Mouse (Mus musculus): ENCODE measurements around the gene Pih1d3. TPM values are rescaled to one million over a fixed set of nuclear protein-coding genes. Genes with fewer than 3 reads are reported as not detected.

Pih1d3 gene
- not detected in 2 replicates for total RNA-seq (2014; rRNA removed)
- polyA plus RNA-seq (2015; fragmentation: Nextera tagmentation; extraction: Ambion mirVana), result not detected in 2 replicates

DNA sequence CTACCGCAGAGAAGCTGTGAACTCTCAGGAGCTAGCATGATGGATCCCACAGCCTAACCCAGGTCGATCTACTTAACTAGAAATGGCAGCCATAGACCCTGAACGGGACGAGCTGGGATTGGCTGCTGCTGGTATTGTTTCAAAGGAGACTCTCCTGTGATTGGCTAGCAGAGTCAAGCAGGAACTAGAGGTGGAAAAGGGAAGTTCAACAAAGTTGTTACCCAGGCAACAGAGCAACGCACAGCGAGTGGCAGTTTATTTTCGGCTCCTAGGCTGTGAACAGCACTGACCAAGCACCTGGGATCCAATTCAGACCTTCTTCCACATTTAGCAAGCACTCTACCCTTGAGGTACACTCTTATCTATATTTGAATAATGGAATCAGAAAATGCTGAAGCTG lies at the start of gene Pih1d3, which contains the start of gene 4931428L18Rik:
Pih1d3 (plus strand) TSS at position 275 of the 400 bp plus-strand sequence.
4931428L18Rik (minus strand) TSS at position 121 of the 400 bp plus-strand sequence.
- DNase-seq (ENCODE audit: low spot score) (no peak), ATAC-seq (no peak)
- WGBS, result 90% methylated on average over 7 of the region's 7 CpGs
- H3K36me3 ChIP-seq (ENCODE audit: insufficient read depth, low read length), result no peaks in the 10 kb centered on the region
- no peaks in the 10 kb centered on the region for H3K9me3 ChIP-seq (ENCODE audit: low read length)
- H3K4me3 ChIP-seq (ENCODE audit: low read length), result no peak within 1 kb of the TSS
- TF ChIP-seq CTCF (IDR thresholded peaks at IDR 0.05; ENCODE audit: low read depth), result no peak
- H3K4me2 ChIP-seq (ENCODE audit: low read depth, low read length), result no peak within 1 kb of the TSS
- no peak within 1 kb of the TSS for H3K27ac ChIP-seq
- no peak within 1 kb of the TSS for H3K9ac ChIP-seq (replicated peaks; ENCODE audit: low read length)
- H3K27me3 ChIP-seq (ENCODE audit: insufficient read depth, low read length), result no peaks in the 10 kb centered on the region
- no peaks in the 10 kb centered on the region for H3K4me1 ChIP-seq (ENCODE audit: insufficient read depth, low read length)

DNA sequence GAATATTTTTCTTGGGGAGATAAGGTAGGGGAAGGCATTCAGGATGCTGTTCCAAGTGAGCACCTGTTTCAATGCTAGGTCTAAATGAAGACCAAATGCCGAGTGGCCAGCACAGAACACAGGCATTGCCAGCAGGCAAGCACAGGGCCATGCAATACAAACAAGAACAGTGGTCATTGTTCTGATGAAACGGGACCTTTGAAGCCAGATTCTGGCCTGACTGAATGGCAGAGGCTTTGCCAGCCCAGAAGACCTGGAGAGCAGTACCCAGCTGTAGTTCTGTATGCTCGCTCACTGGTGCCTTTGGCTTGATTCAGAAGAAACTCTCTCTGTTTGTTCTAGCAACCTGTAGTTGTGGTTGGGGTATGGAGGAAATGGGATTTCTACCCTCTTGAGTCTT lies 47.2 kb upstream of the Pih1d3 start:
- H3K4me2 ChIP-seq (ENCODE audit: low read depth, low read length), result no peak overlapping the region
- H3K36me3 ChIP-seq (ENCODE audit: insufficient read depth, low read length), result no peaks in the 10 kb centered on the region
- DNase-seq (ENCODE audit: low spot score) (no peak), ATAC-seq (no peak)
- H3K27me3 ChIP-seq (ENCODE audit: insufficient read depth, low read length), result no peaks in the 10 kb centered on the region
- no peak overlapping the region for H3K27ac ChIP-seq
- no peak overlapping the region for H3K4me3 ChIP-seq (ENCODE audit: low read length)
- WGBS, result 78% methylated on average over 3 of the region's 3 CpGs
- H3K4me1 ChIP-seq (ENCODE audit: insufficient read depth, low read length), result no peaks in the 10 kb centered on the region
- no peaks in the 10 kb centered on the region for H3K9me3 ChIP-seq (ENCODE audit: low read length)
- TF ChIP-seq CTCF (IDR thresholded peaks at IDR 0.05; ENCODE audit: low read depth), result no peak
- no peak overlapping the region for H3K9ac ChIP-seq (replicated peaks; ENCODE audit: low read length)

DNA sequence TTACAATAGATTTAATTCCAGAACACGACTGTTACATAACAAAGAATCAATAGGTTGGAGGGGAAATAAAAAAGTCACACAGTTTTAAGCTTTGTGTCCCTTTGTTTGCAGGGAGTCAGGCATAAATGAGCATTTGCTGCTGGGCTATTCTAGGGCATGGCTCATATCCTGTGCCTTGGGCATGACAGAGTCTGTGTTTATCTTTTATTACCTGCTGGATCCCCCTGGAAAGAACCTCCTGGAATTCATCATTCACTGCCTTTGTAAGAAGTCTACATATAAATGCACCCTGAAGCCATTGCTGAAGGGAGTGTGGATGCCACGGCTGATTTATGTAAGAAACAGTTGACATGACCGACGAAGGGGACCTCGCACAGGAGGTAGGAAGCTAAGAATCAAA lies 46.5 kb upstream of the Pih1d3 start, which contains the start of gene Lgsn:
Lgsn (plus strand) TSS at position 301 of the 400 bp plus-strand sequence.
- Histone ChIP-seq H3K27me3 (ENCODE audit: insufficient read depth, low read length) (no peaks in the 10 kb centered on the region), H3K9ac (replicated peaks; ENCODE audit: low read length) (no peak within 1 kb of the TSS), H3K9me3 (ENCODE audit: low read length) (no peaks in the 10 kb centered on the region), H3K4me2 (ENCODE audit: low read depth, low read length) (no peak within 1 kb of the TSS), H3K4me3 (ENCODE audit: low read length) (no peak within 1 kb of the TSS), H3K27ac (no peak within 1 kb of the TSS), H3K36me3 (ENCODE audit: insufficient read depth, low read length) (no peaks in the 10 kb centered on the region), H3K4me1 (ENCODE audit: insufficient read depth, low read length) (no peaks in the 10 kb centered on the region)
- 75% methylated on average over 5 of the region's 5 CpGs for WGBS
- DNase-seq (ENCODE audit: low spot score) (no peak), ATAC-seq (no peak)
- TF ChIP-seq CTCF (IDR thresholded peaks at IDR 0.05; ENCODE audit: low read depth), result no peak

DNA sequence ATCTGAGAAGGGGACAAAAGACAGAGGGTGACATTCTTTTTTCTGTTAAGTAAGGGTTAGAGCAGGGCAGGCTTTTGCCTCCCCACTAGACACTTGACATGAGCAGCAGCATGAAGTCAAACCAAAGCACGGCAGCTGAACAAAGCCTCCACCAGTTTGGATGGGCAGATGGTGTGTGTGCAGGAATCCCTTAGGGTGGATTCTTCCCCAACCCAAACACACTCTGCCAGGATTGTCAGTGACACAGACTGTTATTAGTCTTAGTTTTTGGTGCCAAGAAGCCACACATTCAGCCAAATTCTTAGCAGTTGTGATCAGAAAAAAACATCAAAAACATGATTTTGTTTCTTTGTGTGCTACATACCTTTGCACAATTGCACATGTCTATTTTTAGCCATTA lies 44.4 kb upstream of the Pih1d3 start:
- WGBS, result 10% methylated on average over 1 of the region's 1 CpGs
- peak; percentile 69; the same call in 1 of the 2 replicates for ATAC-seq
- Histone ChIP-seq H3K9me3 (ENCODE audit: low read length) (no peaks in the 10 kb centered on the region), H3K4me1 (ENCODE audit: insufficient read depth, low read length) (no peaks in the 10 kb centered on the region), H3K9ac (replicated peaks; ENCODE audit: low read length) (no peak overlapping the region), H3K4me2 (ENCODE audit: low read depth, low read length) (no peak overlapping the region), H3K4me3 (ENCODE audit: low read length) (no peak overlapping the region), H3K27me3 (ENCODE audit: insufficient read depth, low read length) (no peaks in the 10 kb centered on the region), H3K27ac (no peak overlapping the region), H3K36me3 (ENCODE audit: insufficient read depth, low read length) (no peaks in the 10 kb centered on the region)
- TF ChIP-seq CTCF (IDR thresholded peaks at IDR 0.05; ENCODE audit: low read depth), result no peak
- DNase-seq (ENCODE audit: low spot score), result peak; percentile 61

DNA sequence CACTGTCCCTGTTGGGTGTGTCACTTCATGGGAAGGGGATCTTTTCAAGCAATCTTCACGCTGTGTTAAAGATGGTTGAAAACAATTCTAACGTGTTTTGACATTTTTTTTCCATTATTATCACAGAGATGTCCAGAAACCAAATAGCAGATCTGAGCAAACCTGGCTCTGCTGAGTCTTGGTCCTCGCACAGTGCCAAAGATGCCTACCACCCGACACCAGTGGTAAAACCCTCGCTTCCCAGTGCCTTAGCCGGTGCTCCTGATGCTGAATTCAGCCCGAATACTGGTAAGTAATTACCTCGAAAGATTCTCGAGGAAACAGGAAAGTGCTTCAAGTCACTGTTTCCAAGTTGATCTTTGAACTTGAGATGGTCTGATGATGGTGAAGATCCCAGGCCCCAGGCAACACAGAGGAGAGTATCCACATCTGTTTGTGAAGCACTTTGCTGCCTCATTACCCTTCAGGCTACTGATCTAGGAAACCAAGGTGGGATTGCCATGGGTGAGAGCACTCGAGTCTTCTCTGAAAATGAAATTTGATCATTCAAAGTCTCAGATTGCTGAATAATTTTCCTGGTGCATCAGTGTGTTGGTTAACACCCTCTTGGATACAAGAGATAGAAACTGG lies 32.3 kb upstream of the Pih1d3 start:
- H3K4me2 ChIP-seq (ENCODE audit: low read depth, low read length), result no peak overlapping the region
- no peaks in the 10 kb centered on the region for H3K27me3 ChIP-seq (ENCODE audit: insufficient read depth, low read length)
- no peak overlapping the region for H3K9ac ChIP-seq (replicated peaks; ENCODE audit: low read length)
- H3K4me1 ChIP-seq (ENCODE audit: insufficient read depth, low read length), result no peaks in the 10 kb centered on the region
- TF ChIP-seq CTCF (IDR thresholded peaks at IDR 0.05; ENCODE audit: low read depth), result no peak
- no peaks in the 10 kb centered on the region for H3K9me3 ChIP-seq (ENCODE audit: low read length)
- no peak overlapping the region for H3K27ac ChIP-seq
- H3K4me3 ChIP-seq (ENCODE audit: low read length), result no peak overlapping the region
- ATAC-seq, result no peak
- H3K36me3 ChIP-seq (ENCODE audit: insufficient read depth, low read length), result no peaks in the 10 kb centered on the region
- DNase-seq (ENCODE audit: low spot score), result no peak
- WGBS, result 80% methylated on average over 10 of the region's 10 CpGs

DNA sequence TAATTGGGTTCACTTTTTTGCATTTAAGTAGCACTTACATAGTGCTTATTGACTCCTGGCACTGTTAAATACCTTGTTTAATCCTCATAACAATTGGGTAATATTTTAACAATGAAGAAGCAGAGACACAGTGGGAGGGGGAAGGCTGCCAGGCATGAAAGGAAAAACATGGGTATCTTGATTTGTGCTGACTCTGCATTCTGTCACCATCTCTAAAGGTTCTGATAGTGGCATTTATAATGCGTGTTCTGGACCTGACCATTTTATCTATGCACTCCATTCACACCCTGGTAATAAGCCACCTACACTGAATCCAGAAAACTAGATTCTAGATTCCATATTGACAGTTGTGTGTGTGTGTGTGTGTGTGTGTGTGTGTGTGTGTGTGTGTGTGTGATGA lies 27.0 kb upstream of the Pih1d3 start:
- H3K4me3 ChIP-seq (ENCODE audit: low read length), result no peak overlapping the region
- no peaks in the 10 kb centered on the region for H3K9me3 ChIP-seq (ENCODE audit: low read length)
- no peaks in the 10 kb centered on the region for H3K36me3 ChIP-seq (ENCODE audit: insufficient read depth, low read length)
- H3K27ac ChIP-seq, result no peak overlapping the region
- WGBS, result 66% methylated on average over 1 of the region's 1 CpGs
- H3K4me1 ChIP-seq (ENCODE audit: insufficient read depth, low read length), result no peaks in the 10 kb centered on the region
- no peak for TF ChIP-seq CTCF (IDR thresholded peaks at IDR 0.05; ENCODE audit: low read depth)
- H3K4me2 ChIP-seq (ENCODE audit: low read depth, low read length), result no peak overlapping the region
- no peak for ATAC-seq
- no peaks in the 10 kb centered on the region for H3K27me3 ChIP-seq (ENCODE audit: insufficient read depth, low read length)
- H3K9ac ChIP-seq (replicated peaks; ENCODE audit: low read length), result no peak overlapping the region
- DNase-seq (ENCODE audit: low spot score), result no peak

DNA sequence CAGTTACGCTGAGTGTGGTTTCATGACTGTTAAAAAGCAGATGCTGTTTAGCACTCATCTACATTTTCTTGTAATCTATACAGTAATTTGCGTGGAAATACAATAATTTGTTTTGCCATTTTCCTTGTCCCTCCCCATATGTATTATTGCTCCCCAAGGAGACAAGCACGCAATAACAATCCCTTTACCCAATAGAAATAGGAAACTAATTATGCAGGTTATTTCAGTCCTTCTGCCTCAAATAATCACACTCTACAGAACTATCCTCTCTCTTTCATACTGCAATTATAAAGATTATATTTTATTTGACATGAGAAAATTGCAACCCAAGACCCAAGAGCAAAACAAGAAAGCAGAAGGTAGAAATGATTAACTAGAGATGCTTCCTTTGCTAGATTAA lies 25.7 kb upstream of the Pih1d3 start:
- no peak overlapping the region for H3K4me3 ChIP-seq (ENCODE audit: low read length)
- no peak for ATAC-seq
- H3K4me1 ChIP-seq (ENCODE audit: insufficient read depth, low read length), result no peaks in the 10 kb centered on the region
- 80% methylated on average over 3 of the region's 3 CpGs for WGBS
- DNase-seq (ENCODE audit: low spot score), result no peak
- H3K27me3 ChIP-seq (ENCODE audit: insufficient read depth, low read length), result no peaks in the 10 kb centered on the region
- TF ChIP-seq CTCF (IDR thresholded peaks at IDR 0.05; ENCODE audit: low read depth), result no peak
- H3K36me3 ChIP-seq (ENCODE audit: insufficient read depth, low read length), result no peaks in the 10 kb centered on the region
- no peaks in the 10 kb centered on the region for H3K9me3 ChIP-seq (ENCODE audit: low read length)
- no peak overlapping the region for H3K9ac ChIP-seq (replicated peaks; ENCODE audit: low read length)
- no peak overlapping the region for H3K4me2 ChIP-seq (ENCODE audit: low read depth, low read length)
- no peak overlapping the region for H3K27ac ChIP-seq

Measured in hindbrain, postnatal 0 days (tissue).